Mouse (Mus musculus) lung, embryonic 15.5 days (tissue): ENCODE data around the gene Hpse2. TPM values are rescaled to one million over a fixed set of nuclear protein-coding genes. Genes with fewer than 3 reads are reported as not detected.

Source experiments
- ATAC-seq: fragments of 200-750 bp; cut with Nextera tagmentation; 2 replicates; pipeline ENCODE4 v1.8.0; 2017; ENCODE audit warnings: moderate number of reproducible peaks, borderline replicate concordance; ENCODE audit not compliant: low FRiP score, low TSS enrichment; ENCODE audit errors: extremely low read depth
- H3K27ac ChIP-seq: fragments of 300-500 bp; sonication (generic); 2 replicates; pipeline ENCODE4 v1.5.1; 2015; ENCODE audit warnings: moderate library complexity, mild to moderate bottlenecking, inconsistent platforms
- H3K27me3 ChIP-seq: fragments of 300-500 bp; sonication (generic); 2 replicates; pipeline ENCODE4 v1.6.1; 2015; ENCODE audit warnings: inconsistent platforms
- H3K36me3 ChIP-seq: fragments of 300-500 bp; sonication (generic); 2 replicates; pipeline ENCODE4 v1.6.1; 2015; ENCODE audit warnings: inconsistent platforms
- H3K4me1 ChIP-seq: fragments of 300-500 bp; sonication (generic); 2 replicates; pipeline ENCODE4 v1.6.1; 2015; ENCODE audit warnings: inconsistent platforms
- H3K4me2 ChIP-seq: fragments of 300-500 bp; sonication (generic); 2 replicates; pipeline ENCODE4 v1.6.1; 2015; ENCODE audit warnings: inconsistent platforms, mild to moderate bottlenecking, moderate library complexity
- H3K4me3 ChIP-seq: fragments of 300-500 bp; sonication (generic); 2 replicates; pipeline ENCODE4 v1.5.1; 2015; ENCODE audit warnings: mild to moderate bottlenecking, inconsistent platforms
- H3K9ac ChIP-seq: fragments of 300-500 bp; sonication (generic); 2 replicates; pipeline ENCODE4 v1.6.1; 2015; ENCODE audit warnings: inconsistent platforms
- H3K9me3 ChIP-seq: fragments of 300-500 bp; sonication (generic); 2 replicates; pipeline ENCODE4 v1.6.1; 2016; ENCODE audit warnings: inconsistent platforms
- WGBS: fragments of 180-500 bp; shearing (Covaris S2); methylation state at CpG from one replicate; pipeline ENCODE4 v1.1.7; 2015; 5-methylcytosine and 5-hydroxymethylcytosine counted together
- polyA plus RNA-seq: library from polyadenylated mRNA; unstranded; fragments of >200 nt; fragmentation: Nextera tagmentation; extraction: Ambion mirVana; gene quantifications from 2 replicates; pipeline ENCODE4 v1.2.1, GENCODE M21; 2015

Gene Hpse2
- polyA plus RNA-seq, 1 experiment from 2014 or later = 8.2 TPM

- ATAC-seq = no peak
- no peaks in the 10 kb centered on the region for H3K36me3 ChIP-seq
- no peak overlapping the region for H3K27ac ChIP-seq
- no peak overlapping the region for H3K4me3 ChIP-seq
- H3K9ac ChIP-seq = no peak overlapping the region
- 47% methylated on average over 5 of the region's 5 CpGs for WGBS
- H3K4me1 ChIP-seq = no peaks in the 10 kb centered on the region
- no peaks in the 10 kb centered on the region for H3K27me3 ChIP-seq
- no peak overlapping the region for H3K4me2 ChIP-seq
- no peaks in the 10 kb centered on the region for H3K9me3 ChIP-seq
Measured at GRCm38 (mm10) chr19:42891599-42891998, 496.6 kb downstream of the Hpse2 start.

- Histone ChIP-seq H3K36me3 (no peaks in the 10 kb centered on the region), H3K9ac (no peak overlapping the region), H3K4me1 (no peaks in the 10 kb centered on the region), H3K4me2 (no peak overlapping the region), H3K9me3 (no peaks in the 10 kb centered on the region), H3K27ac (no peak overlapping the region), H3K4me3 (no peak overlapping the region), H3K27me3 (no peaks in the 10 kb centered on the region)
- ATAC-seq = no peak
- WGBS = 47% methylated on average over 4 of the region's 4 CpGs
Measured at GRCm38 (mm10) chr19:42877653-42878052, 510.5 kb downstream of the Hpse2 start.

GRCm38 (mm10) chr19:42876563-42876962 lies 511.6 kb downstream of the Hpse2 start:
- 71% methylated on average over 4 of the region's 4 CpGs for WGBS
- no peak overlapping the region for H3K4me3 ChIP-seq
- no peaks in the 10 kb centered on the region for H3K36me3 ChIP-seq
- no peak overlapping the region for H3K27ac ChIP-seq
- no peaks in the 10 kb centered on the region for H3K27me3 ChIP-seq
- no peak overlapping the region for H3K9ac ChIP-seq
- no peak overlapping the region for H3K4me2 ChIP-seq
- ATAC-seq = no peak
- H3K4me1 ChIP-seq = no peaks in the 10 kb centered on the region
- H3K9me3 ChIP-seq = no peaks in the 10 kb centered on the region

GRCm38 (mm10) chr19:42869663-42870530 lies 518.3 kb downstream of the Hpse2 start:
- H3K4me1 ChIP-seq = 0 out of 2 replicates have a peak, but pooled peaks cover 10% of the 10 kb centered on the region
- no peak overlapping the region for H3K4me2 ChIP-seq
- H3K27me3 ChIP-seq = no peaks in the 10 kb centered on the region
- H3K36me3 ChIP-seq = no peaks in the 10 kb centered on the region
- no peak overlapping the region for H3K9ac ChIP-seq
- no peak overlapping the region for H3K4me3 ChIP-seq
- H3K27ac ChIP-seq = no peak overlapping the region
- 74% methylated on average over 8 of the region's 8 CpGs for WGBS
- ATAC-seq = no peak
- no peaks in the 10 kb centered on the region for H3K9me3 ChIP-seq

- no peak overlapping the region for H3K27ac ChIP-seq
- H3K4me2 ChIP-seq = no peak overlapping the region
- H3K27me3 ChIP-seq = no peaks in the 10 kb centered on the region
- WGBS = 25% methylated on average over 3 of the region's 3 CpGs
- H3K4me3 ChIP-seq = no peak overlapping the region
- ATAC-seq = no peak; the same call in 1 of the 2 replicates
- H3K9ac ChIP-seq = no peak overlapping the region
- 0 out of 2 replicates have a peak, but pooled peaks cover 10% of the 10 kb centered on the region for H3K4me1 ChIP-seq
- no peaks in the 10 kb centered on the region for H3K36me3 ChIP-seq
- no peaks in the 10 kb centered on the region for H3K9me3 ChIP-seq
Measured at GRCm38 (mm10) chr19:42868958-42869662, 519.0 kb downstream of the Hpse2 start.

GRCm38 (mm10) chr19:42863013-42863412 lies 525.1 kb downstream of the Hpse2 start:
- Histone ChIP-seq H3K36me3 (no peaks in the 10 kb centered on the region), H3K4me3 (no peak overlapping the region), H3K4me1 (peaks cover 6% of the 10 kb centered on the region; the same call in 1 of the 2 replicates), H3K9ac (no peak overlapping the region), H3K27me3 (no peaks in the 10 kb centered on the region), H3K9me3 (no peaks in the 10 kb centered on the region), H3K4me2 (no peak overlapping the region), H3K27ac (no peak overlapping the region)
- WGBS = 19% methylated on average over 3 of the region's 3 CpGs
- ATAC-seq = no peak

GRCm38 (mm10) chr19:42857096-42857495 lies 531.1 kb downstream of the Hpse2 start:
- ATAC-seq = no peak
- WGBS = 78% methylated on average over 5 of the region's 5 CpGs

GRCm38 (mm10) chr19:42855649-42856048 lies 532.5 kb downstream of the Hpse2 start:
- Histone ChIP-seq H3K27ac (no peak overlapping the region), H3K4me2 (no peak overlapping the region), H3K4me3 (no peak overlapping the region), H3K9ac (no peak overlapping the region), H3K36me3 (no peaks in the 10 kb centered on the region), H3K9me3 (no peaks in the 10 kb centered on the region), H3K27me3 (no peaks in the 10 kb centered on the region), H3K4me1 (no peaks in the 10 kb centered on the region)
- ATAC-seq = no peak
- 79% methylated on average over 4 of the region's 4 CpGs for WGBS

More at GRCm38 (mm10) chr19:42857096-42857495, 531.1 kb downstream of the Hpse2 start:
- H3K27ac ChIP-seq = no peak overlapping the region
- H3K9me3 ChIP-seq = no peaks in the 10 kb centered on the region
- no peak overlapping the region for H3K4me3 ChIP-seq
- H3K36me3 ChIP-seq = no peaks in the 10 kb centered on the region
- H3K9ac ChIP-seq = no peak overlapping the region
- no peaks in the 10 kb centered on the region for H3K27me3 ChIP-seq
- no peak overlapping the region for H3K4me2 ChIP-seq
- H3K4me1 ChIP-seq = no peaks in the 10 kb centered on the region

GRCm38 (mm10) chr19:42850444-42850843 lies 537.7 kb downstream of the Hpse2 start:
- Histone ChIP-seq H3K27ac (peak overlapping the region; percentile 27; the same call in 1 of the 2 replicates), H3K4me3 (no peak overlapping the region), H3K4me2 (no peak overlapping the region), H3K36me3 (no peaks in the 10 kb centered on the region), H3K4me1 (no peaks in the 10 kb centered on the region), H3K9ac (no peak overlapping the region), H3K27me3 (no peaks in the 10 kb centered on the region), H3K9me3 (no peaks in the 10 kb centered on the region)
- WGBS = 45% methylated on average over 5 of the region's 5 CpGs
- ATAC-seq = peak; percentile 59

- ATAC-seq = no peak
- Histone ChIP-seq H3K27ac (no peak overlapping the region), H3K4me2 (no peak overlapping the region), H3K9me3 (no peaks in the 10 kb centered on the region), H3K9ac (no peak overlapping the region), H3K27me3 (no peaks in the 10 kb centered on the region), H3K36me3 (no peaks in the 10 kb centered on the region), H3K4me1 (peaks cover 7% of the 10 kb centered on the region; the same call in 1 of the 2 replicates), H3K4me3 (no peak overlapping the region)
- 76% methylated on average over 4 of the region's 4 CpGs for WGBS
Measured at GRCm38 (mm10) chr19:42839621-42840294, 548.4 kb downstream of the Hpse2 start.

GRCm38 (mm10) chr19:42839118-42839517 lies 549.0 kb downstream of the Hpse2 start:
- peaks cover 7% of the 10 kb centered on the region; the same call in 1 of the 2 replicates for H3K4me1 ChIP-seq
- no peak overlapping the region for H3K27ac ChIP-seq
- no peaks in the 10 kb centered on the region for H3K9me3 ChIP-seq
- no peaks in the 10 kb centered on the region for H3K36me3 ChIP-seq
- no peak for ATAC-seq
- H3K27me3 ChIP-seq = no peaks in the 10 kb centered on the region
- no peak overlapping the region for H3K4me2 ChIP-seq
- H3K4me3 ChIP-seq = no peak overlapping the region
- H3K9ac ChIP-seq = no peak overlapping the region
- 80% methylated on average over 2 of the region's 2 CpGs for WGBS
